Mouse (Mus musculus): ENCODE measurements around the gene Pramef6.
"Not testable (repeated sequence)": the region's sequence is repeated elsewhere in the genome, so short reads cannot be mapped to it uniquely, and the experiment has no call there.

The Pramef6 gene

GRCm38 (mm10) chr4:143900280-143900679 lies at the start of gene Pramef6:
Gene Pramef6, minus strand, starts transcription at chr4:143900380.
- DNase-seq: not testable (repeated sequence)

DNA sequence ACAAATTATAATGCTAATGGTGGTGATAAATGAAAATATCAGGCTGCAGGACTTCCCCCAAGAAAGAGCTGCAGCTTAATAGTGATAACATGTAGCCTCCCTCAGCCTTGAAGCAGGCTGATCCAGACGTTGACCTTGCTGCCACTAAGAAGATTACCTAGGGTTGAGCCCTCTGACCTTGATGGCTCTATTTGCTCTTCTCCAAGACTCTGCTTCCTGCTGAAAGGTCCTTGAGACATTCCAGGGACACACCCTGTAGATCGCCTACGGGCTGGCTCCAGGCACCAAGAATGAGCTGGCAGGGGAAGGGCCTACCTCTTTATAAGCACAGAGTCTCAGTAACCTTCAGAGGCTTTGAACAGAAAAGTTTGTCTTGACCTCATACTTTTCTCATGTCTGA lies 5.8 kb downstream of the Pramef6 start:
- DNase-seq: not testable (repeated sequence)

GRCm38 (mm10) chr4:143882371-143882770 lies 17.8 kb downstream of the Pramef6 start:
- DNase-seq: not testable (repeated sequence)

DNA sequence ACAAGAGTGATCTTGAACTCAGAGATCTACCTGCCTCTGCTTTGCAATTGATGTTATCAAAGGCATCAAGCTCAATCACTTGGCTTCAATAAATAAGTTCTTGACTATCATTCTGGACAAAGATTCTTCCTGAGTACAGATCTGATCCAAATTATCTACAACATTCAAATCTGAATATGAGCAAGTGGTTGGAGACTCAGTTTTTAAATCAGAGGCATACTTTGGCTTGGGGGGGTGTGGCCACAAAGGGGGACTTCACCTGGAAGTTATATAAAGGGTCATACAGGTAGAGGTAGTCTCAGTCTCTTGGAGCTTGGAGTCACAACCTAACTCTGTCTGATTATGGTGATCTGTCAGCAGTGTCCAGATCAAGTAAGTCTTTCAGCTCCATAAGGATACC lies 54.0 kb downstream of the Pramef6 start, which contains the start of gene Gm13103:
TSS of gene Gm13103 (plus strand) at position 301 of the 400 bp plus-strand sequence.
- DNase-seq: not testable (repeated sequence)

Measured in lung, postnatal 4 days (tissue).